Mouse (Mus musculus) hindbrain, embryonic 12.5 days (tissue): ENCODE measurements at regions not wholly inside any gene's neighbourhood (a gene's known extent, or its start where the extent isn't known, plus 50 kb on each side); places are given as distances from the start of the nearest gene placed in this dataset.

ENCODE experiments used
- ATAC-seq: fragments of 200-750 bp; cut with Nextera tagmentation; 2 replicates; pipeline ENCODE4 v1.8.0; 2017; ENCODE audit warnings: moderate TSS enrichment; ENCODE audit not compliant: low FRiP score
- H3K27ac ChIP-seq: fragments of 300-500 bp; sonication (generic); 2 replicates; pipeline ENCODE4 v1.5.1; 2016; ENCODE audit warnings: mild to moderate bottlenecking
- H3K27me3 ChIP-seq: fragments of 300-500 bp; sonication (generic); 2 replicates; pipeline ENCODE4 v1.6.1; 2016; ENCODE audit warnings: mild to moderate bottlenecking
- H3K36me3 ChIP-seq: fragments of 300-500 bp; sonication (generic); 2 replicates; pipeline ENCODE4 v1.6.1; 2016; ENCODE audit warnings: mild to moderate bottlenecking
- H3K4me1 ChIP-seq: fragments of 300-500 bp; sonication (generic); 2 replicates; pipeline ENCODE4 v1.6.1; 2016
- H3K4me2 ChIP-seq: fragments of 300-500 bp; sonication (generic); replicated peaks from 2 replicates; pipeline ENCODE4 v1.6.1; 2016; ENCODE audit warnings: mild to moderate bottlenecking
- H3K4me3 ChIP-seq: fragments of 300-500 bp; sonication (generic); 2 replicates; pipeline ENCODE4 v1.5.1; 2016; ENCODE audit warnings: mild to moderate bottlenecking
- H3K9ac ChIP-seq: fragments of 300-500 bp; sonication (generic); 2 replicates; pipeline ENCODE4 v1.6.1; 2016; ENCODE audit warnings: mild to moderate bottlenecking, moderate library complexity
- H3K9me3 ChIP-seq: fragments of 300-500 bp; sonication (generic); replicated peaks from 2 replicates; pipeline ENCODE4 v1.6.1; 2016; ENCODE audit warnings: mild to moderate bottlenecking
- WGBS: fragments of 180-500 bp; shearing (Covaris S2); methylation state at CpG from one replicate; pipeline ENCODE4 v1.1.7; 2016; 5-methylcytosine and 5-hydroxymethylcytosine counted together

DNA sequence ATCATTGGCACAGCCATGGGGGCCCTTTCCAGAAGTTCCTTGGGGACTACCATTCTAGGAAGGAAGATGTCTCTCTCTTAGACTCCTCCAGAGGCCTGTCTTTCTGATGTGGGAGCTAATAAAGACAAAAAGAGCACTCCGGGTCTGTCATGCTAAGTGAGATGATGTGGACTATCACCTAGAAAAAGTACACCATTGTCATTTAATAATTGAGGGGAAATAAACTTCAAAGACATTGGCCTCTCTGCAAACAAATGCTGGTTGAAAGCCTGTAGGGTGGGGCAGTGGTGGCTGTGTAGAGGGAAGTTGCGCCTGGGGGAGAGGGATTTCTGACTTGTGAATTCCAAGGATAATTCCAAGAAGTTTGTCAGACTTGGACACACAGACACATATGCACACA lies 105.9 kb upstream of the Clint1 start:
- ATAC-seq = no peak
- H3K4me3 ChIP-seq = no peak overlapping the region

GRCm38 (mm10) chr11:45750249-45750648 lies 101.6 kb upstream of the Clint1 start:
- WGBS = 80% methylated on average over 2 of the region's 2 CpGs
- no peak overlapping the region for H3K4me2 ChIP-seq

More for the DNA sequence above, 105.9 kb upstream of the Clint1 start:
- Histone ChIP-seq H3K27me3 (no peaks in the 10 kb centered on the region), H3K27ac (no peak overlapping the region), H3K36me3 (no peaks in the 10 kb centered on the region), H3K4me2 (no peak overlapping the region), H3K9ac (no peak overlapping the region), H3K9me3 (0 out of 2 replicates have a peak, but pooled peaks cover 4% of the 10 kb centered on the region), H3K4me1 (no peaks in the 10 kb centered on the region)
- WGBS = 86% methylated on average over 2 of the region's 2 CpGs

GRCm38 (mm10) chr11:45752237-45752636 lies 99.6 kb upstream of the Clint1 start:
- Histone ChIP-seq H3K9me3 (no peaks in the 10 kb centered on the region), H3K4me1 (no peaks in the 10 kb centered on the region), H3K36me3 (no peaks in the 10 kb centered on the region), H3K4me3 (no peak overlapping the region), H3K9ac (no peak overlapping the region), H3K27me3 (no peaks in the 10 kb centered on the region), H3K4me2 (no peak overlapping the region), H3K27ac (no peak overlapping the region)
- ATAC-seq = peak; percentile 56
- WGBS = 54% methylated on average over 1 of the region's 1 CpGs

More at GRCm38 (mm10) chr11:45750249-45750648, 101.6 kb upstream of the Clint1 start:
- H3K27me3 ChIP-seq = no peaks in the 10 kb centered on the region
- no peaks in the 10 kb centered on the region for H3K9me3 ChIP-seq
- H3K27ac ChIP-seq = no peak overlapping the region
- no peak overlapping the region for H3K4me3 ChIP-seq
- ATAC-seq = no peak
- no peaks in the 10 kb centered on the region for H3K36me3 ChIP-seq
- no peaks in the 10 kb centered on the region for H3K4me1 ChIP-seq
- no peak overlapping the region for H3K9ac ChIP-seq

- no peak overlapping the region for H3K4me3 ChIP-seq
- no peak overlapping the region for H3K27ac ChIP-seq
- H3K9me3 ChIP-seq = no peaks in the 10 kb centered on the region
- no peaks in the 10 kb centered on the region for H3K4me1 ChIP-seq
- no peak overlapping the region for H3K4me2 ChIP-seq
- WGBS = 68% methylated on average over 2 of the region's 2 CpGs
- no peak for ATAC-seq
- no peaks in the 10 kb centered on the region for H3K36me3 ChIP-seq
- H3K9ac ChIP-seq = no peak overlapping the region
- no peaks in the 10 kb centered on the region for H3K27me3 ChIP-seq
Observed at GRCm38 (mm10) chr11:45752791-45753190, 99.1 kb upstream of the Clint1 start.

- ATAC-seq = no peak
Observed at GRCm38 (mm10) chr11:45767081-45767480, 84.8 kb upstream of the Clint1 start.

GRCm38 (mm10) chr11:45782435-45782834 lies 69.4 kb upstream of the Clint1 start:
- no peaks in the 10 kb centered on the region for H3K27me3 ChIP-seq
- no peak overlapping the region for H3K4me2 ChIP-seq
- H3K9me3 ChIP-seq = no peaks in the 10 kb centered on the region
- H3K9ac ChIP-seq = no peak overlapping the region
- H3K4me1 ChIP-seq = no peaks in the 10 kb centered on the region
- no peak overlapping the region for H3K4me3 ChIP-seq
- WGBS = 86% methylated on average over 4 of the region's 4 CpGs
- no peak for ATAC-seq
- no peaks in the 10 kb centered on the region for H3K36me3 ChIP-seq
- no peak overlapping the region for H3K27ac ChIP-seq

More at GRCm38 (mm10) chr11:45767081-45767480, 84.8 kb upstream of the Clint1 start:
- Histone ChIP-seq H3K27ac (no peak overlapping the region), H3K36me3 (no peaks in the 10 kb centered on the region), H3K4me2 (no peak overlapping the region), H3K4me3 (no peak overlapping the region), H3K4me1 (peaks cover 5% of the 10 kb centered on the region; the same call in 1 of the 2 replicates), H3K27me3 (no peaks in the 10 kb centered on the region), H3K9ac (no peak overlapping the region), H3K9me3 (no peaks in the 10 kb centered on the region)
- 63% methylated on average over 4 of the region's 4 CpGs for WGBS

DNA sequence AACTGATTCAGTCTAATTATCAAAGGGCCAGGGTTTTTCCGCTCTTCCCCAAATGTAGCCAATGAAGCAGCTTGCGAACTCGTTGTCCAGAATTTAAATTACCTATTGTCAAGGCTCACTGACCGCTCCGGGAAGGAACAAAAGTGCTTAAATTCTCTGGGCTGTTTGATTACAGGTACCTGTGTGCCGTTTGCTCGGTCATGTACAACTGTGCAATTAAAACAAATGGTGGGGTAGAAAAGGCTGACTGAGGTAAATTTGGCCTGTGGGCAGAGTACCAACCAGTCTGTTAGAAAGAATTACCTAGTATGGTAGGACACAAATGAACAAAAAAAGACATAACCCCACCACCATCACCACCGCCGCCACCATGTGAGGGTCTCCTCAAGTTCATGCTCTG lies 66.0 kb upstream of the Clint1 start:
- Histone ChIP-seq H3K9ac (no peak overlapping the region), H3K9me3 (peaks cover 4% of the 10 kb centered on the region; the same call in 1 of the 2 replicates), H3K27ac (no peak overlapping the region), H3K27me3 (no peaks in the 10 kb centered on the region), H3K36me3 (no peaks in the 10 kb centered on the region), H3K4me3 (no peak overlapping the region), H3K4me1 (no peaks in the 10 kb centered on the region), H3K4me2 (no peak overlapping the region)
- ATAC-seq = no peak
- 75% methylated on average over 9 of the region's 9 CpGs for WGBS

- H3K4me1 ChIP-seq = no peaks in the 10 kb centered on the region
- peaks cover 4% of the 10 kb centered on the region; the same call in 1 of the 2 replicates for H3K9me3 ChIP-seq
- H3K9ac ChIP-seq = no peak overlapping the region
- no peak overlapping the region for H3K4me3 ChIP-seq
- WGBS = 94% methylated on average over 5 of the region's 5 CpGs
- H3K27me3 ChIP-seq = no peaks in the 10 kb centered on the region
- no peak overlapping the region for H3K27ac ChIP-seq
- no peak overlapping the region for H3K4me2 ChIP-seq
- no peak for ATAC-seq
- no peaks in the 10 kb centered on the region for H3K36me3 ChIP-seq
Observed at GRCm38 (mm10) chr11:45787408-45787807, 64.4 kb upstream of the Clint1 start.

DNA sequence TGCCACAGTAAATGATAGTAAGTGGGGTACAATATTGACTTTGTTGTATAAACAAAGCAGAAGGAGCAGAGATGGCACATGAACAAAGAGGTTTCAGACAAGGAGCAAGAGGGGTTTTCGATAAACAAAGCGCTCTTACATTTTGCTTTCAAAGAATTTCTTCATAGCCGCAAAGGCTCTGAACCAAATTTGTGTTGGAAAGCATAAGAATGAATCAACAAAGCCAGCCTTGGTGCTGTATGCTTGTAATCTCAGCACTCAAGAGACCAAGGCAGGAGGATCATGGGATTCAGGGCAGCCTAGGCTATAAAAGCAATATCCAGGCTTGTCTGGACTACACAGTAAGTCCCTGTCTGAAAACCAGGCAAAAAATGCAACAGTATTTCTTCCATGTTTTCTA lies 62.0 kb upstream of the Clint1 start:
- H3K4me2 ChIP-seq = no peak overlapping the region
- no peak for ATAC-seq
- no peaks in the 10 kb centered on the region for H3K27me3 ChIP-seq
- H3K36me3 ChIP-seq = no peaks in the 10 kb centered on the region
- WGBS = 85% methylated on average over 3 of the region's 3 CpGs
- H3K9me3 ChIP-seq = peaks cover 4% of the 10 kb centered on the region; the same call in 1 of the 2 replicates
- no peaks in the 10 kb centered on the region for H3K4me1 ChIP-seq
- no peak overlapping the region for H3K9ac ChIP-seq
- no peak overlapping the region for H3K27ac ChIP-seq
- no peak overlapping the region for H3K4me3 ChIP-seq

GRCm38 (mm10) chr11:45790504-45790903 lies 61.3 kb upstream of the Clint1 start:
- H3K4me2 ChIP-seq = no peak overlapping the region
- H3K27me3 ChIP-seq = no peaks in the 10 kb centered on the region
- H3K9ac ChIP-seq = no peak overlapping the region
- H3K27ac ChIP-seq = no peak overlapping the region
- peaks cover 3% of the 10 kb centered on the region; the same call in 1 of the 2 replicates for H3K4me1 ChIP-seq
- H3K4me3 ChIP-seq = no peak overlapping the region
- WGBS = 67% methylated on average over 8 of the region's 8 CpGs
- no peak for ATAC-seq
- no peaks in the 10 kb centered on the region for H3K36me3 ChIP-seq
- peaks cover 4% of the 10 kb centered on the region; the same call in 1 of the 2 replicates for H3K9me3 ChIP-seq

DNA sequence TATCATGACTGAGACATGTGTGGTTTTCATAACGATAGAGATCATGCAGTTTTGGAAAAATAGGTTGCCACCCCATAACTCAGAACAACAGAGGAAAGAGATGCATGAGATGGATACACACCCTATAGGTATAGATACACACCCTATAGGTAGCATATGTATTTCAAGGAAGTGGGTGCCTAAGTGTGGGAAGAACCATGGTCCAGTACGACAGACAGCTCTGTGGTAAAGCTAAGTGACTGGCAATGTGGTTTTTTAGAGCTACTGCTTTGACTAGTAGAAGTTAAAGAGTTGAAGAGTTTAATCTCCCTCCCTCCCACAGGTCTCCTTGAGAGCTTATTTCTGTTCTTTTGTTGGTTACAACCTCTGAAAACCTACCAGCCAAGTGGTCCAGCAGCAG lies 60.2 kb upstream of the Clint1 start:
- H3K9ac ChIP-seq = no peak overlapping the region
- no peaks in the 10 kb centered on the region for H3K27me3 ChIP-seq
- no peak overlapping the region for H3K27ac ChIP-seq
- no peaks in the 10 kb centered on the region for H3K36me3 ChIP-seq
- WGBS = 93% methylated on average over 2 of the region's 2 CpGs
- peaks cover 3% of the 10 kb centered on the region; the same call in 1 of the 2 replicates for H3K4me1 ChIP-seq
- ATAC-seq = no peak
- H3K4me2 ChIP-seq = no peak overlapping the region
- H3K9me3 ChIP-seq = peaks cover 4% of the 10 kb centered on the region; the same call in 1 of the 2 replicates
- no peak overlapping the region for H3K4me3 ChIP-seq

GRCm38 (mm10) chr11:45794361-45794981 lies 57.4 kb upstream of the Clint1 start:
- H3K9ac ChIP-seq = no peak overlapping the region
- 80% methylated on average over 5 of the region's 5 CpGs for WGBS
- no peaks in the 10 kb centered on the region for H3K9me3 ChIP-seq
- H3K4me1 ChIP-seq = peaks cover 3% of the 10 kb centered on the region; the same call in 1 of the 2 replicates
- H3K27me3 ChIP-seq = no peaks in the 10 kb centered on the region
- H3K36me3 ChIP-seq = no peaks in the 10 kb centered on the region
- H3K4me2 ChIP-seq = no peak overlapping the region
- H3K27ac ChIP-seq = no peak overlapping the region
- ATAC-seq = no peak
- H3K4me3 ChIP-seq = no peak overlapping the region

- Histone ChIP-seq H3K9ac (no peak overlapping the region), H3K4me1 (peaks cover 3% of the 10 kb centered on the region; the same call in 1 of the 2 replicates), H3K36me3 (no peaks in the 10 kb centered on the region), H3K27ac (no peak overlapping the region), H3K4me2 (no peak overlapping the region), H3K9me3 (no peaks in the 10 kb centered on the region), H3K4me3 (no peak overlapping the region), H3K27me3 (no peaks in the 10 kb centered on the region)
- 39% methylated on average over 6 of the region's 6 CpGs for WGBS
- ATAC-seq = no peak
Observed at GRCm38 (mm10) chr11:45795322-45795721, 56.5 kb upstream of the Clint1 start.
